Mouse (Mus musculus) erythroblast, embryonic 14.5 days (primary cell): Measurements from ENCODE around the gene Atp6v1e1. TPM values are rescaled to one million over a fixed set of nuclear protein-coding genes. Genes with fewer than 3 reads are reported as not detected.

Experiments used
- H3K27me3 ChIP-seq: 2 replicates; pipeline ENCODE4 v1.6.1; 2012; ENCODE audit warnings: inconsistent platforms; ENCODE audit not compliant: control insufficient read depth
- H3K36me3 ChIP-seq: 2 replicates; pipeline ENCODE4 v1.6.1; 2012; ENCODE audit warnings: mild to moderate bottlenecking, inconsistent platforms; ENCODE audit not compliant: control insufficient read depth
- H3K4me1 ChIP-seq: 2 replicates; pipeline ENCODE4 v1.6.1; 2012; ENCODE audit warnings: inconsistent platforms; ENCODE audit not compliant: control insufficient read depth
- H3K4me3 ChIP-seq: replicated peaks from 2 replicates; pipeline ENCODE3; 2012; ENCODE audit warnings: moderate library complexity, mild to moderate bottlenecking, inconsistent platforms
- H3K9me3 ChIP-seq: 2 replicates; pipeline ENCODE4 v1.6.1; 2012; ENCODE audit warnings: low read length, inconsistent platforms, mixed read lengths; ENCODE audit not compliant: control insufficient read depth
- GATA1 ChIP-seq: IDR thresholded peaks from 2 replicates; pipeline ENCODE4 v1.6.1; 2012; ENCODE audit warnings: low read length, inconsistent platforms, mixed read lengths
- TAL1 ChIP-seq: IDR thresholded peaks from 3 replicates; pipeline ENCODE4 v1.6.1; 2012; ENCODE audit warnings: low read length, inconsistent platforms, mixed read lengths
- polyA plus RNA-seq: library from polyadenylated mRNA; stranded (reverse); fragments of >175 nt; gene quantifications from 2 replicates; pipeline ENCODE4 v1.2.3, GENCODE M21; 2012

The Atp6v1e1 gene
- polyA plus RNA-seq, 1 experiment: 19.0 TPM

- no peaks in the 10 kb centered on the region for H3K9me3 ChIP-seq
- H3K4me3 ChIP-seq: no peak overlapping the region
- H3K27me3 ChIP-seq: no peaks in the 10 kb centered on the region
- peaks cover 12% of the 10 kb centered on the region for H3K36me3 ChIP-seq
- H3K4me1 ChIP-seq: peaks cover 10% of the 10 kb centered on the region
- TF ChIP-seq TAL1: no peak
- no peak for TF ChIP-seq GATA1
These were observed 39.6 kb downstream of the Atp6v1e1 start for GRCm38 (mm10) chr6:120782948-120783347.

- no peaks in the 10 kb centered on the region for H3K27me3 ChIP-seq
- TF ChIP-seq TAL1 (no peak), GATA1 (no peak)
These were observed 44.4 kb downstream of the Atp6v1e1 start for GRCm38 (mm10) chr6:120778226-120778625.

GRCm38 (mm10) chr6:120777533-120777932 lies 45.1 kb downstream of the Atp6v1e1 start:
- Histone ChIP-seq H3K27me3 (no peaks in the 10 kb centered on the region), H3K36me3 (peaks cover 42% of the 10 kb centered on the region)

More at GRCm38 (mm10) chr6:120778226-120778625, 44.4 kb downstream of the Atp6v1e1 start:
- Histone ChIP-seq H3K36me3 (peaks cover 39% of the 10 kb centered on the region), H3K4me1 (peaks cover 3% of the 10 kb centered on the region), H3K4me3 (no peak overlapping the region), H3K9me3 (no peaks in the 10 kb centered on the region)

GRCm38 (mm10) chr6:120776286-120776685 lies 46.3 kb downstream of the Atp6v1e1 start:
- peaks cover 3% of the 10 kb centered on the region for H3K4me1 ChIP-seq
- no peaks in the 10 kb centered on the region for H3K27me3 ChIP-seq
- peaks cover 53% of the 10 kb centered on the region for H3K36me3 ChIP-seq
- no peaks in the 10 kb centered on the region for H3K9me3 ChIP-seq
- H3K4me3 ChIP-seq: no peak overlapping the region
- TF ChIP-seq GATA1 (no peak), TAL1 (no peak)

More at GRCm38 (mm10) chr6:120777533-120777932, 45.1 kb downstream of the Atp6v1e1 start:
- H3K4me3 ChIP-seq: no peak overlapping the region
- no peaks in the 10 kb centered on the region for H3K9me3 ChIP-seq
- peaks cover 3% of the 10 kb centered on the region for H3K4me1 ChIP-seq
- TF ChIP-seq TAL1 (no peak), GATA1 (no peak)

GRCm38 (mm10) chr6:120773763-120774162 lies 48.8 kb downstream of the Atp6v1e1 start:
- Histone ChIP-seq H3K27me3 (no peaks in the 10 kb centered on the region), H3K4me1 (no peaks in the 10 kb centered on the region)
- TF ChIP-seq GATA1: no peak
- no peak for TF ChIP-seq TAL1

GRCm38 (mm10) chr6:120773149-120773628 lies 49.4 kb downstream of the Atp6v1e1 start, which contains the start of gene Slc25a18:
Slc25a18 (plus strand) TSS chr6:120773578.
- TF ChIP-seq TAL1: no peak
- TF ChIP-seq GATA1: no peak
- H3K4me1 ChIP-seq: no peaks in the 10 kb centered on the region
- no peaks in the 10 kb centered on the region for H3K27me3 ChIP-seq
- no peak within 1 kb of the TSS for H3K4me3 ChIP-seq
- no peaks in the 10 kb centered on the region for H3K9me3 ChIP-seq
- H3K36me3 ChIP-seq: peaks cover 81% of the 10 kb centered on the region

More at GRCm38 (mm10) chr6:120773763-120774162, 48.8 kb downstream of the Atp6v1e1 start:
- H3K4me3 ChIP-seq: no peak overlapping the region
- no peaks in the 10 kb centered on the region for H3K9me3 ChIP-seq
- H3K36me3 ChIP-seq: peaks cover 75% of the 10 kb centered on the region

GRCm38 (mm10) chr6:120772025-120772424 lies 50.6 kb downstream of the Atp6v1e1 start:
- H3K4me3 ChIP-seq: no peak overlapping the region
- no peaks in the 10 kb centered on the region for H3K27me3 ChIP-seq
- no peaks in the 10 kb centered on the region for H3K4me1 ChIP-seq
- no peak for TF ChIP-seq TAL1
- no peak for TF ChIP-seq GATA1
- peaks cover 84% of the 10 kb centered on the region for H3K36me3 ChIP-seq
- no peaks in the 10 kb centered on the region for H3K9me3 ChIP-seq

GRCm38 (mm10) chr6:120771366-120771765 lies 51.2 kb downstream of the Atp6v1e1 start:
- Histone ChIP-seq H3K9me3 (no peaks in the 10 kb centered on the region), H3K4me1 (no peaks in the 10 kb centered on the region), H3K27me3 (no peaks in the 10 kb centered on the region), H3K4me3 (no peak overlapping the region), H3K36me3 (peaks cover 86% of the 10 kb centered on the region)
- TF ChIP-seq TAL1: no peak
- no peak for TF ChIP-seq GATA1

GRCm38 (mm10) chr6:120769972-120770371 lies 52.6 kb downstream of the Atp6v1e1 start:
- Histone ChIP-seq H3K27me3 (no peaks in the 10 kb centered on the region), H3K36me3 (peaks cover 88% of the 10 kb centered on the region), H3K4me1 (no peaks in the 10 kb centered on the region), H3K4me3 (no peak overlapping the region), H3K9me3 (no peaks in the 10 kb centered on the region)
- TF ChIP-seq TAL1 (no peak), GATA1 (no peak)

GRCm38 (mm10) chr6:120761151-120761550 lies 61.4 kb downstream of the Atp6v1e1 start:
- Histone ChIP-seq H3K36me3 (peaks cover 99% of the 10 kb centered on the region), H3K4me3 (no peak overlapping the region), H3K9me3 (no peaks in the 10 kb centered on the region), H3K27me3 (no peaks in the 10 kb centered on the region), H3K4me1 (no peaks in the 10 kb centered on the region)
- TF ChIP-seq TAL1: no peak
- no peak for TF ChIP-seq GATA1
